Mouse (Mus musculus): ENCODE measurements at regions not wholly inside any gene's neighbourhood (a gene's known extent, or its start where the extent isn't known, plus 50 kb on each side); places are given as distances from the start of the nearest gene placed in this dataset.

GRCm38 (mm10) chr15:40561661-40562060, 427.5 kb downstream of the 9330182O14Rik start:
- no peaks in the 10 kb centered on the region for H3K27me3 ChIP-seq (ENCODE audit: control insufficient read depth, insufficient read depth, low read length)
- no peak overlapping the region for H3K27ac ChIP-seq (ENCODE audit: low read depth, low read length)

GRCm38 (mm10) chr15:40565716-40566115, 431.6 kb downstream of the 9330182O14Rik start:
- Histone ChIP-seq H3K4me3 (ENCODE audit: low read depth, low read length) (no peak overlapping the region), H3K36me3 (ENCODE audit: control insufficient read depth, insufficient read depth, low read length) (no peaks in the 10 kb centered on the region), H3K4me1 (ENCODE audit: control insufficient read depth, insufficient read depth, low read length) (no peaks in the 10 kb centered on the region), H3K9me3 (ENCODE audit: control insufficient read depth, low read length) (no peaks in the 10 kb centered on the region), H3K9ac (replicated peaks; ENCODE audit: low read depth, low read length) (no peak overlapping the region), H3K27me3 (ENCODE audit: control insufficient read depth, insufficient read depth, low read length) (no peaks in the 10 kb centered on the region), H3K27ac (ENCODE audit: low read depth, low read length) (no peak overlapping the region), H3K4me2 (ENCODE audit: low read depth, low read length) (no peak overlapping the region)
- no peak for ATAC-seq (ENCODE audit: low read depth)
- WGBS: 38% methylated on average over 5 of the region's 5 CpGs

More at GRCm38 (mm10) chr15:40561661-40562060, 427.5 kb downstream of the 9330182O14Rik start:
- no peaks in the 10 kb centered on the region for H3K4me1 ChIP-seq (ENCODE audit: control insufficient read depth, insufficient read depth, low read length)
- H3K4me3 ChIP-seq (ENCODE audit: low read depth, low read length): no peak overlapping the region
- H3K9ac ChIP-seq (replicated peaks; ENCODE audit: low read depth, low read length): no peak overlapping the region
- ATAC-seq (ENCODE audit: low read depth): no peak
- H3K4me2 ChIP-seq (ENCODE audit: low read depth, low read length): no peak overlapping the region
- no peaks in the 10 kb centered on the region for H3K9me3 ChIP-seq (ENCODE audit: control insufficient read depth, low read length)
- no peaks in the 10 kb centered on the region for H3K36me3 ChIP-seq (ENCODE audit: control insufficient read depth, insufficient read depth, low read length)
- WGBS: 84% methylated on average over 2 of the region's 2 CpGs

GRCm38 (mm10) chr15:40566481-40566880, 432.3 kb downstream of the 9330182O14Rik start:
- H3K4me3 ChIP-seq (ENCODE audit: low read depth, low read length): no peak overlapping the region
- H3K9ac ChIP-seq (replicated peaks; ENCODE audit: low read depth, low read length): no peak overlapping the region
- no peak overlapping the region for H3K27ac ChIP-seq (ENCODE audit: low read depth, low read length)
- ATAC-seq (ENCODE audit: low read depth): no peak
- no peaks in the 10 kb centered on the region for H3K9me3 ChIP-seq (ENCODE audit: control insufficient read depth, low read length)
- no peaks in the 10 kb centered on the region for H3K4me1 ChIP-seq (ENCODE audit: control insufficient read depth, insufficient read depth, low read length)
- H3K27me3 ChIP-seq (ENCODE audit: control insufficient read depth, insufficient read depth, low read length): no peaks in the 10 kb centered on the region
- no peak overlapping the region for H3K4me2 ChIP-seq (ENCODE audit: low read depth, low read length)
- no peaks in the 10 kb centered on the region for H3K36me3 ChIP-seq (ENCODE audit: control insufficient read depth, insufficient read depth, low read length)
- 4% methylated on average over 4 of the region's 4 CpGs for WGBS

DNA sequence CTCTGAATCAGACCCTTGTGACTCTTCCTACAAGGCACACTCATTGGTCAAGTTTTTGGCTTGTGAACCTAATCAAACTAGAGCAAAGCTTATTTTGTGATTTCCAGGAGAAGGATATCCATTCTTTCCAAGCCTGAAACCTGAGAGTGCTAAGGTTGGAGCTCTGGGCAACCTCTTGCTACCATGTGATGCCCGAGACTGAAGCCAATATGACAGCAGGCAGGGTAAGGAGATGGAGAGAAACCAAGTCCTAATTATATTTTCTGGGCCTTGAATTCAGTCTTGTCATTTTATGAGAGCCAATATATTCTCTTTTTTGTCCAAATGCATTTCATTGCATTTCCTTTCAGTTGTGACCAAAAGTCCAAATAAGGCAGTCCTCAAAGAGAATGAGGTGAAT, 434.5 kb downstream of the 9330182O14Rik start:
- Histone ChIP-seq H3K9ac (replicated peaks; ENCODE audit: low read depth, low read length) (no peak overlapping the region), H3K4me3 (ENCODE audit: low read depth, low read length) (no peak overlapping the region), H3K9me3 (ENCODE audit: control insufficient read depth, low read length) (no peaks in the 10 kb centered on the region), H3K4me2 (ENCODE audit: low read depth, low read length) (no peak overlapping the region), H3K27me3 (ENCODE audit: control insufficient read depth, insufficient read depth, low read length) (no peaks in the 10 kb centered on the region), H3K27ac (ENCODE audit: low read depth, low read length) (no peak overlapping the region), H3K36me3 (ENCODE audit: control insufficient read depth, insufficient read depth, low read length) (no peaks in the 10 kb centered on the region), H3K4me1 (ENCODE audit: control insufficient read depth, insufficient read depth, low read length) (no peaks in the 10 kb centered on the region)
- no peak for ATAC-seq (ENCODE audit: low read depth)
- 91% methylated on average over 1 of the region's 1 CpGs for WGBS
